Mouse (Mus musculus): ENCODE measurements around the gene Hira. TPM values are rescaled to one million over a fixed set of nuclear protein-coding genes. Genes with fewer than 3 reads are reported as not detected.

Hira gene
- total RNA-seq, 2 experiments from 2014 or later = 74.3 to 83.3 TPM

GRCm38 (mm10) chr16:19013550-19013949 is 136.7 kb downstream of the Hira start:
- DNase-seq (ENCODE audit: low spot score in 2 of 2) = no peak

- DNase-seq (ENCODE audit: low spot score in 2 of 2) = no peak
Measured at GRCm38 (mm10) chr16:19014650-19015049, 137.8 kb downstream of the Hira start.

Other genes starting within 250 kb of the Hira start
- 100 to 1,000 TPM; 605 to 622 TPM for gene Sept5, start 247.1 kb upstream of the Hira start, total RNA-seq (2021)
- gene Cldn5, start 100.2 kb upstream of the Hira start, total RNA-seq (2021) = 10 to 100 TPM; 68.5 to 73.4 TPM
- gene Ufd1, start 65.3 kb upstream of the Hira start, total RNA-seq (2021) = 100 to 1,000 TPM; 102 to 103 TPM
- 1 to 10 TPM; 2.6 to 4.2 TPM for gene Cdc45, start 65.0 kb upstream of the Hira start, total RNA-seq (2021)
- gene 2510002D24Rik, start 40.5 kb upstream of the Hira start, total RNA-seq (2021) = 10 to 100 TPM; 22.2 to 27.7 TPM
- 10 to 100 TPM in 1 of 2 experiments, 1 to 10 TPM in 1; 2.3 to 10.3 TPM for gene Gm28539, start 40.5 kb upstream of the Hira start, total RNA-seq (2021)
- 10 to 100 TPM; 38.2 to 39.5 TPM for gene Mrpl40, start 175 bp upstream of the Hira start, total RNA-seq (2021)